Mouse (Mus musculus) spleen, adult 2 months (tissue): ENCODE results near the gene Dusp27. TPM values are rescaled to one million over a fixed set of nuclear protein-coding genes. Genes with fewer than 3 reads are reported as not detected.

Source experiments
- DNase-seq, 2 experiments: peaks; one replicate each; pipeline versions ENCODE4 v3.0.0 to v3.0.0-alpha.2; 2012 to 2021; ENCODE audit warnings: low spot score in 2 of 2, low read depth in 1 of 2
- H3K27ac ChIP-seq: fragments of 200-500 bp; 2 replicates; pipeline ENCODE4 v1.5.1; 2012; ENCODE audit warnings: low read length, inconsistent platforms; ENCODE audit not compliant: insufficient read depth
- H3K27me3 ChIP-seq: fragments of 200-500 bp; 2 replicates; pipeline ENCODE4 v1.6.1; 2012; ENCODE audit warnings: mild to moderate bottlenecking, moderate library complexity, low read length, inconsistent platforms; ENCODE audit not compliant: control insufficient read depth, insufficient read depth
- H3K36me3 ChIP-seq: fragments of 200-500 bp; 2 replicates; pipeline ENCODE4 v1.6.1; 2012; ENCODE audit warnings: mild to moderate bottlenecking, low read length, inconsistent platforms; ENCODE audit not compliant: control insufficient read depth, insufficient read depth
- H3K4me1 ChIP-seq: fragments of 200-500 bp; 2 replicates; pipeline ENCODE4 v1.6.1; 2011; ENCODE audit warnings: inconsistent platforms; ENCODE audit not compliant: control insufficient read depth, insufficient read depth, insufficient read length
- H3K4me3 ChIP-seq: fragments of 200-500 bp; 2 replicates; pipeline ENCODE4 v1.5.1; 2011; ENCODE audit warnings: mild to moderate bottlenecking, inconsistent platforms; ENCODE audit not compliant: insufficient read depth, insufficient read length; ENCODE audit errors: extremely low read depth
- CTCF ChIP-seq: fragments of 200-500 bp; IDR thresholded peaks from 2 replicates; pipeline ENCODE4 v1.5.1; 2011; ENCODE audit warnings: mild to moderate bottlenecking, inconsistent platforms; ENCODE audit not compliant: insufficient read depth, insufficient read length, insufficient replicate concordance; ENCODE audit errors: extremely low read depth
- POLR2A ChIP-seq: fragments of 200-500 bp; IDR thresholded peaks from 2 replicates; pipeline ENCODE4 v1.6.1; 2011; ENCODE audit warnings: low read depth, low read length, inconsistent platforms
- WGBS: fragments of 180-500 bp; shearing (Covaris S2); methylation state at CpG from one replicate; pipeline ENCODE4 v1.1.7; 2018; 5-methylcytosine and 5-hydroxymethylcytosine counted together
- polyA plus RNA-seq: library from polyadenylated mRNA; depleted of rRNA; stranded (reverse); fragments of >200 nt; gene quantifications from 2 replicates; pipeline ENCODE4 v1.2.3, GENCODE M21; 2012

Gene Dusp27
- polyA plus RNA-seq, 1 experiment = 0.12 TPM

- WGBS = 89% methylated on average over 3 of the region's 3 CpGs
- Histone ChIP-seq H3K4me1 (no peaks in the 10 kb centered on the region), H3K36me3 (no peaks in the 10 kb centered on the region), H3K27ac (no peak overlapping the region), H3K27me3 (no peaks in the 10 kb centered on the region), H3K4me3 (no peak overlapping the region)
- DNase-seq = no peak
- TF ChIP-seq POLR2A (no peak), CTCF (no peak)
These were observed 12.7 kb downstream of the Dusp27 start for GRCm38 (mm10) chr1:166114986-166115385.

GRCm38 (mm10) chr1:166105464-166105863 lies 22.3 kb downstream of the Dusp27 start:
- H3K4me1 ChIP-seq = no peaks in the 10 kb centered on the region
- H3K36me3 ChIP-seq = no peaks in the 10 kb centered on the region
- 25% methylated on average over 6 of the region's 6 CpGs for WGBS
- no peaks in the 10 kb centered on the region for H3K27me3 ChIP-seq
- TF ChIP-seq POLR2A (no peak), CTCF (no peak)
- DNase-seq = no peak
- H3K4me3 ChIP-seq = no peak overlapping the region
- no peak overlapping the region for H3K27ac ChIP-seq

DNA sequence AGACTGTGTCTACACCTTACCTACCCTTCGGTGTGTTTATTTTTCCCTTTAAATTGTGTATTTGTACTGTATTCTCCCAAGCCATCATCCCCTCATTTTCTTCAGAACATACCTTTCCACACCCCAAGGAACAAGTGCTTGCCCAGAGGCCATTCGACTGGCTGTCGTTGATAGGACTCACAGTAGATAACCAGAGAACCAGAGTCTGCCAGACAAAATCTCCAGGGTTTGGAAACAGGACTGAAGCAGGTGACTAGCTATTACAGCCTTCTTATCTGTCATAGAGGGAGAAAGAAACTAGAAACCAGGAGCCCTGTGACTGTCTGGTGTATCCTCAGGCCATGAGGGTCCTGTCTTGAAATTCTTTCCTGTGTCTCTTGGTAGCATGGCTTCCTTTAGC lies 22.9 kb downstream of the Dusp27 start:
- no peak for DNase-seq
- no peak for TF ChIP-seq CTCF
- no peak for TF ChIP-seq POLR2A
- Histone ChIP-seq H3K36me3 (no peaks in the 10 kb centered on the region), H3K27ac (no peak overlapping the region), H3K27me3 (no peaks in the 10 kb centered on the region), H3K4me1 (no peaks in the 10 kb centered on the region), H3K4me3 (no peak overlapping the region)
- 93% methylated on average over 3 of the region's 3 CpGs for WGBS

GRCm38 (mm10) chr1:166102920-166103608 lies 24.7 kb downstream of the Dusp27 start:
- Histone ChIP-seq H3K4me3 (no peak overlapping the region), H3K27me3 (no peaks in the 10 kb centered on the region), H3K4me1 (no peaks in the 10 kb centered on the region), H3K36me3 (no peaks in the 10 kb centered on the region), H3K27ac (no peak overlapping the region)
- 73% methylated on average over 11 of the region's 11 CpGs for WGBS
- TF ChIP-seq POLR2A = no peak
- TF ChIP-seq CTCF = peak; percentile 36; the same call in 1 of the 2 replicates
- peak; percentile 2 to 22 for DNase-seq

- TF ChIP-seq POLR2A = no peak
- no peak for TF ChIP-seq CTCF
- WGBS = 81% methylated on average over 2 of the region's 2 CpGs
- Histone ChIP-seq H3K27me3 (no peaks in the 10 kb centered on the region), H3K36me3 (no peaks in the 10 kb centered on the region), H3K4me3 (no peak overlapping the region), H3K4me1 (0 out of 2 replicates have a peak, but pooled peaks cover 5% of the 10 kb centered on the region), H3K27ac (no peak overlapping the region)
- no peak for DNase-seq
These were observed 29.6 kb downstream of the Dusp27 start for GRCm38 (mm10) chr1:166098120-166098519.

- no peak for DNase-seq
- H3K27ac ChIP-seq = no peak overlapping the region
- H3K27me3 ChIP-seq = no peaks in the 10 kb centered on the region
- WGBS = 65% methylated on average over 3 of the region's 3 CpGs
- 0 out of 2 replicates have a peak, but pooled peaks cover 5% of the 10 kb centered on the region for H3K4me1 ChIP-seq
- H3K4me3 ChIP-seq = no peak overlapping the region
- TF ChIP-seq CTCF (no peak), POLR2A (no peak)
- no peaks in the 10 kb centered on the region for H3K36me3 ChIP-seq
These were observed 33.3 kb downstream of the Dusp27 start for GRCm38 (mm10) chr1:166094462-166094861.

DNA sequence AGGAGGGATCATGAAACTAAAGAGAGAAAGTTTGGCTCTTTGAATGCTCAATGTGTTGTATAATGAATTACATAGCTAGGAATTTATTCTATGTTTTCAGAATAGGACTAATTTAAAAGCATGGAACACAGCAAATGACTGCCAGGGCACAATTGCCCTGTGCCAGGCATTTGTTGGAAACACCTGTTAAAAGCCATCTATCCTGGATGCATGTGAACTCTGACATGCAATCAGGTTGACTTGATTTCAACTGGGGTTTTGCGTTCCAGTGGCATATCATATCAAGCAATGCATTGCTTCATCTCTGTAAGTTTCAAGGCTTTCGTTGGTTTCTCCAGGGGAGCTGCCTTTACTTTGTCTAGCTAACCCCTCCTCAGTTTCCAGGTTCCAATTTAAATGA lies 37.4 kb downstream of the Dusp27 start:
- Histone ChIP-seq H3K27ac (no peak overlapping the region), H3K27me3 (no peaks in the 10 kb centered on the region), H3K36me3 (no peaks in the 10 kb centered on the region), H3K4me1 (0 out of 2 replicates have a peak, but pooled peaks cover 5% of the 10 kb centered on the region), H3K4me3 (no peak overlapping the region)
- DNase-seq = no peak
- 91% methylated on average over 2 of the region's 2 CpGs for WGBS
- TF ChIP-seq POLR2A = no peak
- no peak for TF ChIP-seq CTCF
